Mouse (Mus musculus) retina, postnatal 7 days (tissue): ENCODE results near the gene Ring1.
A peak's percentile ranks its signal among the peaks of the same experiment; 100 is the strongest.

Experiments used
- DNase-seq: peaks from one replicate; pipeline ENCODE4 v3.0.0-alpha.2; 2012; ENCODE audit warnings: low read depth, low spot score

Gene Ring1

GRCm38 (mm10) chr17:34024317-34024821, at the start of gene Ring1:
TSS of gene Ring1 (minus strand) at chr17:34024680.
- DNase-seq: peak; percentile 71

- DNase-seq: no peak
Observed at GRCm38 (mm10) chr17:34072091-34072490, 47.6 kb upstream of the Ring1 start.

- no peak for DNase-seq
Observed at GRCm38 (mm10) chr17:34068864-34069263, 44.4 kb upstream of the Ring1 start.

- no peak for DNase-seq
Observed at GRCm38 (mm10) chr17:34057224-34057623, 32.7 kb upstream of the Ring1 start.

GRCm38 (mm10) chr17:34047404-34048050, 23.0 kb upstream of the Ring1 start:
- no peak for DNase-seq

- no peak for DNase-seq
Observed at GRCm38 (mm10) chr17:34045941-34046340, 21.5 kb upstream of the Ring1 start.

GRCm38 (mm10) chr17:34039562-34040450, 15.3 kb upstream of the Ring1 start:
- DNase-seq: no peak

GRCm38 (mm10) chr17:34038878-34039561, 14.5 kb upstream of the Ring1 start, which contains the start of gene Col11a2:
TSS of gene Col11a2 (plus strand) at chr17:34039437.
- peak; percentile 30 for DNase-seq

- no peak for DNase-seq
Observed at GRCm38 (mm10) chr17:34038440-34038839, 14.0 kb upstream of the Ring1 start.

GRCm38 (mm10) chr17:34037241-34037640, 12.8 kb upstream of the Ring1 start:
- no peak for DNase-seq

GRCm38 (mm10) chr17:34036647-34037046, 12.2 kb upstream of the Ring1 start:
- no peak for DNase-seq

GRCm38 (mm10) chr17:34035517-34035916, 11.0 kb upstream of the Ring1 start:
- DNase-seq: no peak

- DNase-seq: peak; percentile 53
Observed at GRCm38 (mm10) chr17:34034064-34034463, 9.6 kb upstream of the Ring1 start.

GRCm38 (mm10) chr17:34033441-34033840, 9.0 kb upstream of the Ring1 start:
- DNase-seq: no peak

GRCm38 (mm10) chr17:34032806-34033205, 8.3 kb upstream of the Ring1 start:
- no peak for DNase-seq

GRCm38 (mm10) chr17:34032174-34032632, 7.7 kb upstream of the Ring1 start:
- peak; percentile 45 for DNase-seq

- DNase-seq: peak; percentile 99
Observed at GRCm38 (mm10) chr17:34031465-34032173, 7.1 kb upstream of the Ring1 start, which contains the start of the genes Slc39a7 and Rxrb. TSS of gene Slc39a7 (minus strand) at chr17:34031682. TSS of gene Rxrb (plus strand) at chr17:34031812.

- no peak for DNase-seq
Observed at GRCm38 (mm10) chr17:34030861-34031326, 6.4 kb upstream of the Ring1 start.

- no peak for DNase-seq
Observed at GRCm38 (mm10) chr17:34029890-34030595, 5.6 kb upstream of the Ring1 start.
